Mouse (Mus musculus) cerebellum, adult 2 months (tissue): ENCODE measurements around the gene Exoc2.

Experiments used
- CTCF ChIP-seq: fragments of 200-500 bp; IDR thresholded peaks from 2 replicates; pipeline ENCODE4 v1.5.1; 2011; ENCODE audit warnings: low read depth, mild to moderate bottlenecking, control low read depth, low read length, moderate library complexity, borderline replicate concordance; ENCODE audit not compliant: insufficient read depth
- POLR2A ChIP-seq: fragments of 200-500 bp; IDR thresholded peaks from 2 replicates; pipeline ENCODE4 v1.6.1; 2011; ENCODE audit warnings: low read length, control low read depth, borderline replicate concordance; ENCODE audit not compliant: insufficient read depth

GRCm38 (mm10) chr13:30931613-30932012 lies 42.3 kb downstream of the Exoc2 start:
- no peak for TF ChIP-seq CTCF
- no peak for TF ChIP-seq POLR2A
